Mouse (Mus musculus): ENCODE measurements around the gene Vwce. TPM values are rescaled to one million over a fixed set of nuclear protein-coding genes. Genes with fewer than 3 reads are reported as not detected.
A peak's percentile ranks its signal among the peaks of the same experiment; 100 is the strongest.

Gene Vwce
- polyA plus RNA-seq, 1 experiment, result 0.21 TPM

DNA sequence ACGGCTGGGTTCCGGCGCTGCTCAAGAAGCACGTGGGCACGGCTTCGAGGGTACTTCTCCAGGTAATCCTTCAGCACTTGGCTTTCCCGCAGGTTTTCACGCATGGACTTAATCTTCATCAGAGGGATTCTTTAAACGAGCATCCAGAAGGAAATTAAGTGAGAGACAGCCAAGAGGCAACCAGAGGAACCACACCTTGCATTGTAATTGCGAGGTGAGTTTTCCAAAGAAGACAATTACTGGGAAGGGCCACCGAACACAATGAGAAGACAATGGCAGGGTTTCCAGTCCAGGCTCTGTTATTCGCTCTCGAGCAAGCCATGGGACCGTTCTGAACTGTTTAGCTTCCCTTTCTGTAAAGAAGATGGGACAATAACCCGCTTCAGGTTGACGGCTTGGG, 42.6 kb downstream of the Vwce start:
- no peak for TF ChIP-seq POLR2A (IDR thresholded peaks at IDR 0.05; ENCODE audit: low read depth, low read length)
- no peak for TF ChIP-seq CTCF (IDR thresholded peaks at IDR 0.05; ENCODE audit: extremely low read depth, insufficient read depth, insufficient read length, insufficient replicate concordance)
- 85% methylated on average over 16 of the region's 16 CpGs for WGBS
- H3K27ac ChIP-seq (ENCODE audit: insufficient read depth, low read length), result no peak overlapping the region

DNA sequence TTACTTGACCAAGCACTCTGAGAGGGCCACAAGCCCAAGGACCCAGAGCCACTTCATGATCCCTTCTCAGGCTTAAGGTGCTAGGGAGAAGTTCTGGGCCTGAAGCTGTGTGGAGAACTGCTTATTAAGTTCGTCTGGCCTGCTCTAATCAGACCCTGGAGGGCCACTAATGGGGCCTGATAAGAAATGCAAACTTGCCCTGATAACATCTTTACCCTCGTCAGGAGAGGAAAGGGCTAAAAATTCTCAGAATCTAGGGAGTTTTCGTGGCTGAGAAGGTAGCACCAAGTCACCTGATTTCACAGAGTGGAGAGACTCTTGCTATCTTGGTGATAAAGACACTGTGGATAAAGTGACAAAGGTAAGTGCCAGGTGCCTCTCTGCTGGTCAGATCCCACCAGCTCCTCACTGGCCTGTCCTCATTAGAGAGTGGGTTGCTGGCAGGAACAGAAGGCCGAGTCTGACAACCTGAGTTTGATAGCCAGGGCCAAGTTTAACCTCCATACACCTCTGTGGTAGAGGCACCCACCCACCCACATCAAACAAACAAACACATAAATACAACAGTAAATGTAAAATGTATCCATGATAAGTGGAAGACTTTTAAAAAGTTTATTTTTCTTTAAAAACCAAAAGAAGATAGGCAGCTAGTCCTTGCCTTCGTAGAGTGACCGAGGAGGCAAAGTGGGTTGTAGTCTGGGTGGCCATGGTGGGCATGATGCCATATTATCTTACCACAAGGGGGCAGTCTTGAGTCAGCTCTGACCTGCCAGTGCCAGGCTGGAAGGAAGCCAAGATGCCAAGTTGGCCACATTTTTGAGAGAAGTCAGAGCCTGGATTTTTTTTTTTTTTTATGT, 44.1 kb downstream of the Vwce start, which contains the start of gene Pga5:
TSS of gene Pga5 (minus strand) at position 157 of the 857 bp plus-strand sequence.
- Histone ChIP-seq H3K36me3 (ENCODE audit: control insufficient read depth, insufficient read depth, low read length) (no peaks in the 10 kb centered on the region), H3K27ac (ENCODE audit: insufficient read depth, low read length) (no peak within 1 kb of the TSS), H3K27me3 (ENCODE audit: control insufficient read depth, insufficient read depth, low read length) (no peaks in the 10 kb centered on the region), H3K4me3 (ENCODE audit: extremely low read depth, insufficient read depth, insufficient read length) (no peak within 1 kb of the TSS), H3K4me1 (ENCODE audit: control insufficient read depth, insufficient read depth, insufficient read length) (no peaks in the 10 kb centered on the region)
- peak; percentile 94; the same call in 1 of the 2 replicates for TF ChIP-seq CTCF (IDR thresholded peaks at IDR 0.05; ENCODE audit: extremely low read depth, insufficient read depth, insufficient read length, insufficient replicate concordance)
- no peak for TF ChIP-seq POLR2A (IDR thresholded peaks at IDR 0.05; ENCODE audit: low read depth, low read length)
- WGBS, result 30% methylated on average over 6 of the region's 6 CpGs
- DNase-seq (ENCODE audit: low read depth in 1 of 2, low spot score in 2 of 2), result peak; percentile 39 to 60

More for the DNA sequence above, 42.6 kb downstream of the Vwce start:
- Histone ChIP-seq H3K36me3 (ENCODE audit: control insufficient read depth, insufficient read depth, low read length) (no peaks in the 10 kb centered on the region), H3K27me3 (ENCODE audit: control insufficient read depth, insufficient read depth, low read length) (no peaks in the 10 kb centered on the region), H3K4me1 (ENCODE audit: control insufficient read depth, insufficient read depth, insufficient read length) (no peaks in the 10 kb centered on the region), H3K4me3 (ENCODE audit: extremely low read depth, insufficient read depth, insufficient read length) (no peak overlapping the region)
- no peak for DNase-seq (ENCODE audit: low read depth in 1 of 2, low spot score in 2 of 2)

DNA sequence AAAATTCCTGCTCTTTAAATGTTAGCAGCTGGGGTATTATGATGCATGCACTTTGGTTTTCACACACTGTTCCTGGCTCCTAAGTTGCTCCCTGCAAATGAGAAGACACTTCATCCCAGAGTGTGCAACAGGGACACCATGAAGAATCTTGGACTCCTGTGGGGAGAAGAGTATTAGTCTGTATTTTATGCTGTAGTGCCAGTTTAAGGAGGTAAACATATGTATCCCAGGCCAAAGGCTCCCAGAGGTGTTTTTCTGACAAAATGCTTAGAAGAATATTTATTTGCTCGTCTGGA, 44.7 kb downstream of the Vwce start:
- WGBS, result 85% methylated on average over 1 of the region's 1 CpGs
- no peak overlapping the region for H3K27ac ChIP-seq (ENCODE audit: insufficient read depth, low read length)
- no peaks in the 10 kb centered on the region for H3K4me1 ChIP-seq (ENCODE audit: control insufficient read depth, insufficient read depth, insufficient read length)
- TF ChIP-seq CTCF (IDR thresholded peaks at IDR 0.05; ENCODE audit: extremely low read depth, insufficient read depth, insufficient read length, insufficient replicate concordance), result no peak
- no peak for TF ChIP-seq POLR2A (IDR thresholded peaks at IDR 0.05; ENCODE audit: low read depth, low read length)
- H3K4me3 ChIP-seq (ENCODE audit: extremely low read depth, insufficient read depth, insufficient read length), result no peak overlapping the region
- no peaks in the 10 kb centered on the region for H3K27me3 ChIP-seq (ENCODE audit: control insufficient read depth, insufficient read depth, low read length)
- no peak for DNase-seq (ENCODE audit: low read depth in 1 of 2, low spot score in 2 of 2)
- no peaks in the 10 kb centered on the region for H3K36me3 ChIP-seq (ENCODE audit: control insufficient read depth, insufficient read depth, low read length)

DNA sequence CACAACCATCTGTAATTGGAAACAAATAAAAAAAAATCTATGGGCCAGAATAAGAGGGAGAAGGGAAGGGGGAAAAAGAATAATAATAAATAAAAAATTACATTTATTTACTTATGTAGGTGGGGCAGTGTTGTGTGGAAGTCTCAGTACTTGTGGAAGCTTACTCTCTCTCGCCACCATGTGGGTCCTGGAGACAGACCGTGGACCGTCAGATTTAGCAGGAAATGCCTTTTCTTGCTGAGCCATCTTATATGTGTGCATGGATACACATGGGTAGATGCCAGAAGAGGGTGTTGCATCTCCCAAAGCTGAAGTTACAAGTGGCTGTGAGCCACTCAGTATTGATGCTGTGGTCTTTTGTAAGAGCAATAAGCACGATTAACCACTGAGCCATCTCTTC, 47.6 kb downstream of the Vwce start:
- no peaks in the 10 kb centered on the region for H3K36me3 ChIP-seq (ENCODE audit: control insufficient read depth, insufficient read depth, low read length)
- no peak overlapping the region for H3K4me3 ChIP-seq (ENCODE audit: extremely low read depth, insufficient read depth, insufficient read length)
- no peak for DNase-seq (ENCODE audit: low read depth in 1 of 2, low spot score in 2 of 2)
- TF ChIP-seq POLR2A (IDR thresholded peaks at IDR 0.05; ENCODE audit: low read depth, low read length) (no peak), CTCF (IDR thresholded peaks at IDR 0.05; ENCODE audit: extremely low read depth, insufficient read depth, insufficient read length, insufficient replicate concordance) (no peak)
- H3K27me3 ChIP-seq (ENCODE audit: control insufficient read depth, insufficient read depth, low read length), result no peaks in the 10 kb centered on the region
- no peaks in the 10 kb centered on the region for H3K4me1 ChIP-seq (ENCODE audit: control insufficient read depth, insufficient read depth, insufficient read length)
- 38% methylated on average over 4 of the region's 4 CpGs for WGBS
- H3K27ac ChIP-seq (ENCODE audit: insufficient read depth, low read length), result no peak overlapping the region

DNA sequence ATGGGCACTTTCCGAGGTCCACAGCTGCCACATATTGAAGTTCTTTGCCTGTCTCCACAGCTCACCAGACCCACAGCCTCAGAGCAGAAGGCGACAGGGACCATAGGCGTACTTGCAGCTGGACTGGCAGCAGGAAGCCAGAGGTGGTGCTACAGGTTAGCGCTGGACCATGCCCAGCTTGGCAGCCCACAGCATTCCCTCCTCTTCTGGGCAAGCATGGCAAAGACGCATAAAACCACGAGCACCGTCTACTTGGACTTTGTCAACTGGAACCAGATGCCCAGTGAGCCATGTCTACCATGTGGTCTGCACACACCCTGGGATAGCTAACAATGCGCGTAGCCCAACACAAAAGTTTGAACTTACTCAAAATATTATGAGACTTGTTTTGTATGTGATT, 51.1 kb downstream of the Vwce start:
- no peaks in the 10 kb centered on the region for H3K27me3 ChIP-seq (ENCODE audit: control insufficient read depth, insufficient read depth, low read length)
- DNase-seq (ENCODE audit: low read depth in 1 of 2, low spot score in 2 of 2), result no peak
- TF ChIP-seq CTCF (IDR thresholded peaks at IDR 0.05; ENCODE audit: extremely low read depth, insufficient read depth, insufficient read length, insufficient replicate concordance) (no peak), POLR2A (IDR thresholded peaks at IDR 0.05; ENCODE audit: low read depth, low read length) (no peak)
- H3K27ac ChIP-seq (ENCODE audit: insufficient read depth, low read length), result no peak overlapping the region
- no peaks in the 10 kb centered on the region for H3K36me3 ChIP-seq (ENCODE audit: control insufficient read depth, insufficient read depth, low read length)
- no peak overlapping the region for H3K4me3 ChIP-seq (ENCODE audit: extremely low read depth, insufficient read depth, insufficient read length)
- peaks cover 8% of the 10 kb centered on the region for H3K4me1 ChIP-seq (ENCODE audit: control insufficient read depth, insufficient read depth, insufficient read length)
- 50% methylated on average over 9 of the region's 9 CpGs for WGBS

DNA sequence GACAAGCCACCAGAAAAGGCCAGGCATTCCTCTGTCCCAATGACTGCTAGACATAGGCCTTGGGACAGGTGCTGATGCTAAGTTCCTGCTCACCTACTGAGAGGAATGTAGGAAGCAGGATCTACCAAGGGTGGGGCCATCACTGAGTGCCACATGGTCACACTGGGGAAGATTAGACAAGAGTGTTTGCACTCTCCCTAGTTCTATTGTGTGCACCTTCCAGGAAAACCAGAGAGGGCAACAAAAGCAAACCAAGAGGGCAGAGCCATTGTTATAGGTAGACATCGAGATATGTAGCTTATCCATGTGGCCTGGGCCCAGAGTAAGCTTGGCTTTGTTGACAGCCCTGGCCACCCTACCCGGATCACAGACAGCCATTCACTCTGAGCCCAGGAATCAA, 51.7 kb downstream of the Vwce start:
- 85% methylated on average over 2 of the region's 2 CpGs for WGBS

More for the DNA sequence above, 51.7 kb downstream of the Vwce start:
- H3K36me3 ChIP-seq (ENCODE audit: control insufficient read depth, insufficient read depth, low read length), result no peaks in the 10 kb centered on the region
- no peak overlapping the region for H3K4me3 ChIP-seq (ENCODE audit: extremely low read depth, insufficient read depth, insufficient read length)
- H3K27ac ChIP-seq (ENCODE audit: insufficient read depth, low read length), result no peak overlapping the region
- peaks cover 8% of the 10 kb centered on the region for H3K4me1 ChIP-seq (ENCODE audit: control insufficient read depth, insufficient read depth, insufficient read length)
- no peaks in the 10 kb centered on the region for H3K27me3 ChIP-seq (ENCODE audit: control insufficient read depth, insufficient read depth, low read length)
- no peak for DNase-seq (ENCODE audit: low read depth in 1 of 2, low spot score in 2 of 2)
- TF ChIP-seq CTCF (IDR thresholded peaks at IDR 0.05; ENCODE audit: extremely low read depth, insufficient read depth, insufficient read length, insufficient replicate concordance) (no peak), POLR2A (IDR thresholded peaks at IDR 0.05; ENCODE audit: low read depth, low read length) (no peak)

All from spleen, adult 2 months (tissue).